Mouse (Mus musculus): ENCODE results near the gene Timp4.

Timp4 gene

DNA sequence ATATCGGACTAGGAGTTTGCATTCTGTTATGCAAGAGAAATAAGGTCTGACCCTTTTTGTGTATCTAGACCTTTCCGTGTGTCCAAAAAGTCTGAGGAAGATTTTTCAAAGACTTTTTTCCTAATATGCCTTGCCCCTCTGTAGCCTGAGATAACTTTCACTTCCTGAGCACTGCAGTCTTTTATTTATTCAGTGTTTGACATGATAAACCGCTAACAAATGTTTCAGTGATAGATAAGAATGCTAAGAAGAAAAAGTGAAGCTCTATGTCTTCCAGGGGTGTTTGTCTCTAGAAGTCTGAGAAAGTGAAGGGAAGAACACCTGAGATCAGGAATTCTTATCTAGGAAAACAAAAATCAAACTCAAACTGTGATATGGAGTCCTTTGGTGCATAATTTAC is 51.3 kb downstream of the Timp4 start:
- DNase-seq (ENCODE audit: low read depth, low spot score): no peak

Data from brain, adult 2 months (tissue).